Mouse (Mus musculus): ENCODE results near the gene Bola2.

GRCm38 (mm10) chr7:126659771-126660170 is 35.4 kb upstream of the Bola2 start:
- no peak for TF ChIP-seq POLR2A (IDR thresholded peaks at IDR 0.05; ENCODE audit: low read depth, low read length)
- no peak for TF ChIP-seq CTCF (conservative IDR thresholded peaks at IDR 0.05; ENCODE audit: insufficient read depth, insufficient read length, low read depth, low read length)

Measured in kidney, adult 2 months (tissue).